Mouse (Mus musculus): Measurements from ENCODE around the gene Reep1.
"Not testable (repeated sequence)": the region's sequence is repeated elsewhere in the genome, so short reads cannot be mapped to it uniquely, and the experiment has no call there.

The Reep1 gene

DNA sequence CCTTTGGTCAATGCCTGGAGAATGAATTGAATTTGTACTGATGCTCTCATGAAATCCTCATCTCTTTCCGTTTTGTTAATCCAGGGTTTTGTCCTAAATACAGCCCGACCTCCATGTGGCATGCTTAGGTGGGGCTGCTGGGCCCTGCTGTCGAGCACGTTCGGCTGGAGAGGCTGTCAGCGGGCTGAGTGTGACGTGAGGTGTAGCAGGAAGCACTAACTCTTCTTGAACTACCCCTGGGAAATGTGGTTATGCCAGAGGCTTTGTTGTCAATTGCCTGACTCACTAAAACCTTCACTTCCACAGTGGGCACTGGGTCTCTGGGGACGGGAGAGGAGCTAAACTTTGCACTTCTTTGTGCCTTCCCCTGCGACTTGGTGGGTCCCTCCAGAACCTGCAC is 81.0 kb downstream of the Reep1 start:
- DNase-seq: peak; percentile 27

DNA sequence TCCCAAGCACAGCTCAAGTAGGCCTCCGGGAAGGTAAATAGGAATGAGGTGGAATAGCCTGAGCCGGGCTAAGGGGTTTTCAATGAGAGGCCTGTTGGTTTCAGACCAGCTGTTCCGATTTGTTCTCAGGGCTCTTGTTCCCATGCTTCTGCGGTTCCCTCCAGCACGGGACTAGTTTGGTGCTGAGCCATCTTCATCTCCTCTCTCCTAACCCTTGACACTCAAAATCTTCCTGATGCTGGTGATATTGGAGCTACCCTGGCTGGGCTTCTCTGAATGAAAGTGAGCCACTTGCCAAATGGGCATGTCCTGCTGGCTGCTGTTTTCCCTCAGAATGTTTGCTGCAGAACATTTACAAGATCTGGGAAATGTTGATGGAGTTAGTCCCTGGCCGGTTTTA is 84.4 kb downstream of the Reep1 start:
- no peak for DNase-seq

DNA sequence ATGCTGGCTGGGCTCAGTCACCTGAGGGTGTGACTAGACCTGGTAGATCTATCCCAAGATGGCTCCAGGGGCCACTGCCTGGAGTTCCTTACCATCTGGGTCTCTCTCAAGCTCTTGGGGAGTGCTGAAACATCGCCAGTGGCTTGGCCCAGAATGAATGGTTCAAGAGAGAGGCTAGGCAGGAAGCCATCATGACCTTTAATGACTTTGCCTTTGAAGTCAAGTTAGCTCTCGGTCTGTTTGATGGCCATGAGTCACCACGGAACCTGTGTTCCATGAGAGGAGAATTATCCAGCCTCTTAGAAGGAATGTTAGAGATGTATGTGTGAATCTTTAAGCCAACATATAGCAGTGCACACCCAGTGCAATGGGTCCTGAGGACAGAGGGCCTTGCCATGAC is 92.0 kb downstream of the Reep1 start:
- DNase-seq: no peak

DNA sequence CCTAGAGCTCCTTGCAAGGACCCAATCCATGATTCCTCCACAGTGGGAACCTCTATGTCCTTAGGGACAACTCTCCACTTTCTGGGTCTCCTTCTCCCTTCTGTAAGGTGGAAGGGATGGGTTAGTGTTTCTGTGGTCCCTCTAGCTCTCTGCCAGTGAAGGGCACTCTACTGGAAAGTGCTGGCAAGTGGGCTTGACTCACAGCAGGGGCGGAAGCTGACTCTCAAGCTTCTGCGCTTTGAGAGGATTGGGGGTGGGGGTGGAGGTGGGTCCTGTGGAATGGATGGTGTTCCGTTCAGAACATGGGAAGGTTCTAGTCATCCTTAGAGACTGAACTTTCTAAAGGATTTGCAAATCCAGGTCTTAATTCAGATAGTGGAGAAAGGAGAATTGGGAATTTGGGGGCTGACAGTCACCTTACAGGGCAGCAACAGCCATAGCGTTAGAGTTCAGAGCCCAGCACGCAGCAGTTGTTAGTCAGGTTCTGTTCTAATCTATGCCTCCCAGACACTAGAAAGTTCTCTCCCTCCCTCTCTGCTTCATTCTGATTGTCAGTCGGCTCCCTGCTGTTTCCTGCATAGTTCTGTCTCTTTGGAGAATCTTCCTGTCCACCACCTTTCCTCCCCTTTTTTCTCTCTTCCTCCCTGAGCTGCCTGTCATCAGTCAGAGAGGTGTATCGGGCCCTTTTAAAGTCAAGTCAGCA is 93.8 kb downstream of the Reep1 start:
- no peak for DNase-seq

DNA sequence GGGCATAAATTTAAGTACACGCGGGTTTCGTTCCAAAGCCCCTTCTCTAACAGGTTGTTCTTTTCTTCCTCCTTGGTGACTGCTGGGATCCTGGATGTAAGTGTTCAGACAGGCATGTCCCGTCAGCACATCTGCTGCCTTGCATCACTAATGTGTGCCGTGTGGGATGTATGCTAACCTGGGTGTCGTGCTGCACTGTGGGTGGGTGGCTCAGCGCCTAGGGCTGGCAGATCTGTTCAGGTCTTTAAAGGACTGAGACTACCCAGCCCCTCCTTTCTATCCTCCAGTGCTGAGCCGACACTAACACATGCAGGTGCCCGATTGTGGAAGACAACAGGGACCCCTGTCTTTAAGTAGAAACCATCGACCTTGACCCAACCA is 94.3 kb downstream of the Reep1 start:
- DNase-seq: no peak

DNA sequence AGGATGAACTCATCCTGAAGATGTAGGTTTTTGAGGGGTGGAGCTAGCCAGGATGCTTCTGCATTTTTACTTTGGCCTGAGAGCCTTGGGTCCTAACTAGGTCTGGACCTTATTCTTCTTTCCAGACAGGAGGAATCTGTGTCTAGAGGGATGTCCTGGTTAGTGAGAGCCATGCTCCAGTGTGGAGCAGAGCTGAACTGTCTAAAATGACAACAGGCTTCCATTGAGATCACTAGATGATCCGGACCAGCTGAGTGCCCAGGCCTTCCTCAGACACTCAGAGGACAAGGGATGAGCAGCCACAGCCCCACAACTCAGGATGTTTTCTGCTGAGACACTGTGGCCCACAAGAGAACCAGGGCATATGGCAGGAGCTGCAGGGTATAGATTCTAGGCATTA is 96.2 kb downstream of the Reep1 start:
- no peak for DNase-seq

DNA sequence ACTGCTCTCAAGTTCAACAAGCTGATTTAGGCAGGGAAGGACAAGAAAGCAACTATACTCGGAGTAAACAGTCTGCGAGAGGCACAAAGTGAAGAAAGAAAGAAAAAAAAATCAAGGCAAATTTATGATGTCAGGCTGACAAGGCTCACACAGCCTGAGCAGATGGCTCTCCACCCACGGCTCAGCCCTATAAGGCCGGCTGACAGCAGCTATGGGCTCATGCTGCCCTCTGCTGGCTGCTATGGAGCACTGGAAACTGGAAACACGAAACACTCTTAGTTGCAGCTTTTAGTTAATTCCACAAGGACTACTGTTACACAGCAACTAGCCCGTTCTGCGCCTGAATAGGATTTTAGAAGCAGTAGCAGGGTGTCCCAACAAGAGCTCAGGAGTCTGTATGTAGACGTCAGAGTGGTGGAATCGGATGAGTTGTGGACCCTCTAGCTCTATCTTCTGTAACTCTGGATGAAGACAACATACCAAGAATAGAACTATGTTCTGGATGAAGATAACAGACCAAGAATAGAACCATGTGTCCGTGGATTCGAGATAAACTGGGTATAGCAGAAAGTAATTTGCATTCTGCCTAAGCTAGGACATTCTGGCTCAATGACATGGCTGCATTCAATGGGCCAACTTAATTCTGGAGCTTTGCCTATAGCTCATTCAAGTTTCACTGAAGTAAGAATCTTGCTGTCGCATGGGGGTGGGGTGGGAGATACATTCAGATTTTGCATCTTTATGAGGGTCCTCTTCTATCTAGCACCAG is 96.9 kb downstream of the Reep1 start:
- DNase-seq: peak; percentile 76

DNA sequence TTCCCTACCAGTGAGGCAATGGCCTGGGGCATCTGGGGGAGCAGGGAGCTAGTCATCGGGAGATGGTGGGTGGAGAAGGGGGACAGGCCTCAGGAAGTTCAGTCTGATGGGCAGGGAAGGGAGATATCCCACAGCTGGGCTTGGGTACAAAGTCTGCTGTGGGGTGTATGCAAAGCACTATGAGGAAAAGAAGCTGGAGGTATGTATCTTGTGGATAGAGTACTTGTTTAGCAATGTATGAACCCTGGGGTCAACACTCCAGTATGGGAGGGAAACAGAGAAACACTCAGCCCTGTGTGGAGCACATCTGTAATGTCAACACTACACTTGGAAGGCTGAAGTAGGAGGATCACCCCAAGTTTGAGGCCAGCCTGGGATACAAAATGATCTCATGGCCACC is 99.4 kb downstream of the Reep1 start:
- no peak for DNase-seq

DNA sequence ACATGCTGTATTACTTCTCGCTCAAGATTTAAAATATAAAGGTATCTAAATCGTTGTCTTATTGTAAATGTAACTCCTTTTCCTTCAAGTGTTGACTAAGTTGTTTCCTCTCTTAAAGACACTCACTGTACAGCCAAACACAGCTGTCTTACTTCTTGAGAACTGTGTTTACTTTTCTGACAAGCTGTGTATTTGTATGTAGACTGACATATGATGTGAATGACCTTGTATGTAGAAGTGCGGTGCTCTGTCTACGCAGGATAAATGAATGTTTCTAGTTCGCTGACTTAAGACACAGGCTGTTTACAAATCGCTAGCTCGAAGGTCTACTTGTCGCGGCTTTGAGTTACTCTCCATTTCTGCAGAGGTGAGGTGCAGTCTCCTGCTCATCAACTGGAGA is 102.5 kb downstream of the Reep1 start:
- no peak for DNase-seq

DNA sequence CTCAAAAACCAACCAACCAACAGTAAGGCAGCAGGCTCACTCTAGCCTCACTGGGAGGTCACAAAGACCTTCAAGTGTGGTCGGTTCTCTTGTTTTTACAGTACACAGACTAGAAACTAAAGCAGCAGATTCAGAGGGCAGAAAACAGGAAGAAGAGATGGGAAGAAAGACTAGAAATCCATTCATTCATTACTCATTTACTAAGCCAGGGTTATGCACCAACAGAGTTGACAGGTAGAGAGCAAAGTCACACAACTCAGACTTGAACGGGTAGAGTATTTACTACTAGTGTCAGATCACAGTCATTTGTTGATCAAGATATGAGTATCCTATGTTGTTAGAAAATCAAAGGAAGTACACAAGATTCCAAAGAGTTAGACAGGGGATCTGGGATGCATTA is 105.5 kb downstream of the Reep1 start:
- DNase-seq: no peak

DNA sequence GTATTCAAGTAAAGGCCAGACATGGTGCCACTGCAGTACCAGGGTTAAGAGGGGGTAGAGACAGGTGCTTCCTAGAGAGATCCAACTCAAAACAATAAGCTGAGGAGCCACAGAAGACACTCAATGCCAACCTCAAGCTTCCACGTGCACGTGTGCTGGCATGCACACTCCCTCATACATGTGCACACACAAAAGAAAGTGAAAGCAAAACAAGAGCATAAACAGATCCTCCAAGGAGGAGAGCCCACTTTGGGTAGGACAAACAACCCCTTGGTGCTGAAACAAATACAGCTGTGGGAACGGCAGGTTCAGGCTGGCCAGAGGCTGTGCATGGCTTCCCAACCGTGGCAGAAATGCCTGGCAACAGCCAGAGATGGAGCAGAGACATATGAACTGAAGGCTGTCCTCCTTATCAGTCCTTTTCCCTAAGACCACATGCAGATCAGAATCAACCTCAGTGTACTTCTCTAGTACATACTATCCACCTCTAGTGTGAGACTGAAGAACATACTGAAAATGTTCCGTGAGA is 112.5 kb downstream of the Reep1 start:
- no peak for DNase-seq

DNA sequence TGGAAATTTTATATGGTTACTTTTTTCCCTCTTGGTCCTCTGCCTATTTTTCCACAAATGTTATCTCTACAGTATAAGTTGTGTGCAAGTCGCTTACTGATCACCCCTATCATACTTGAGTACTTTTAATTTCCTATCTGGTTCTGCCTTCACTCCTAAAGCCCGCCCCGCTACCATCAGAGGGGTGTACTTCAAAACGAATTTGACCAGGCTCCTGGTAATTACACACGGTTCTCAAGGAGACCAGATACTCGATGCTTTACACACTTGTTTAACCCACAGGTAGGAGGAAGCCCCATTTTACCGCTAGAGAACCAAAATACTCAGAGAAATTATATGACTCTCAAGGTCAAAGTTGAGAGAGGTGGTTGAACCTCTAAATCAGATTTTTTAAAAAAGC is 115.7 kb downstream of the Reep1 start:
- no peak for DNase-seq

DNA sequence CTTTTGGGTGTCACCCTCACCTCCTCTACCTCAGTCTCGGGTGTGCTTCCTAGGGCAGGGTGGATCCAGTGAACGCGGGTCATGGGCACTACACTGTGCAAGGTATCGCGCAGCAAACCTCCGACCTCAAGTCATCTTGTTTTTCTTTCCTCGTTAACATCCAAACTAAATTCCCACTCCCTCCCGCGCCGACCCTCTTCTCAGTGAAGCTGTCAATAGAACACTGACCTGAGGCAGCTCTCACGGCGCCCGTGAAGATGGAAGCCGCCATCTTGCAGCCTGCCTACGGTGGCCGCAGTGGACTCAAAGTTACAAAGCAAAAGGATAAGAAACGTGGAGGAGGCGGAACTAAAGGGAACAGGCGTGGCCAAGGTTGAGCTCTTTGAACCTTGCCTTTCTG is 116.1 kb downstream of the Reep1 start:
- peak; percentile 88 for DNase-seq

DNA sequence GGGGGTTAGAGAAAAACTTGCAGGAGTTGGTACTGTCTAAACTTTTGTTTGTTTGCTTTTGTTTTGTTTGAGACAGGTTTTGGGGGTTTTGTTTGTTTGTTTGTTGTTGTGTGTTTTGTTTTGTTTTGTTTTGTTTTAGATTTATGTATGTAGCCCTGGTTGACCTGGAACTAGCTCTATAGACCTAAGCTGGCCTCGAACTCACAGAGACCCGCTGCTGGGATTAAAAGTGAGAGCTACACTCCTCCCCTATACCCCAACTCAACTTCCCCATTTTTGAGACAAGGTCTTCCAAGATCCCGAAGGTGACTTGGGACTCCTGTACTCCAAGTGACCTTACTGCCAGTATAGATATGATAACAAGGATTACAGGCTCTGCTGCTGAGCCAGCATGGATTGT is 116.6 kb downstream of the Reep1 start:
- DNase-seq: no peak

DNA sequence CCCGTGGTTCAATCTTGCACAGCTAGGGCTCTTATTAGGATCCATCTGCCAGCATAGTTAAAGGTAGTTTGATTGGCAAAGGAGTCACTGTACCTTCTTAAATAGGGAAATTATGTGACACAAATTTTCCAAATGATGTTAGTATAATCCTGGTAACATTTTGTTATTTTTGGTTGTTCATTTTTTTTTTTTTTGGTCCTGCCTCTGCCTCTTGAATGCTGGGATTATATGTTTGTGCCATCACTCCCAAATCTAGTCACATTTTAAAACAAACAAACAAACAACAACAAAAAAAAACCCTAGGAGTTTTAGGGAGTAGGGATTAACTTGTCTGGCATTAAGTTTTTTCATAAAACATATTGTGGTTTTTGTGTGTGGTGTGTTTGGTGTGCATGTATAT is 119.5 kb downstream of the Reep1 start, which contains the start of gene Mrpl35:
Gene Mrpl35, minus strand, starts transcription at position 101 of the 400 bp plus-strand sequence.
- DNase-seq: no peak

DNA sequence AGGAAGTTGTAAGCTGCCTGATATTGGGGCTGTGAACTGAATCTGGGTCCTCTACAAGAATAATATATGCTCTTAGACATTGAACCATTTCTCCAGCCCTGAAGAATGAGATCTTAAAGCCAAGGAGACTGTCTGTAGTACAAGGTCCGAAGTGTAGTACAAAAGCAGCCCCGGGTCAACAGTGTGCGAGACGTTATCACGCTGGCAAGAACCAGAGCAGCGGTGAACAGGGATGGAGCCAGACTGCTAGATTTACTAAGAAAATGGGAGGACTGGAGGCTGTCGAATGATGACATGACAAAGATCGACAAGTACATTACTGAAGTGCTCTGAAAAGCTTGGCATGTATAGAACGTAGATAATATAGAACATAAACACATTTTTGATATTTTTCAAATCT is 122.4 kb downstream of the Reep1 start:
- DNase-seq: no peak

DNA sequence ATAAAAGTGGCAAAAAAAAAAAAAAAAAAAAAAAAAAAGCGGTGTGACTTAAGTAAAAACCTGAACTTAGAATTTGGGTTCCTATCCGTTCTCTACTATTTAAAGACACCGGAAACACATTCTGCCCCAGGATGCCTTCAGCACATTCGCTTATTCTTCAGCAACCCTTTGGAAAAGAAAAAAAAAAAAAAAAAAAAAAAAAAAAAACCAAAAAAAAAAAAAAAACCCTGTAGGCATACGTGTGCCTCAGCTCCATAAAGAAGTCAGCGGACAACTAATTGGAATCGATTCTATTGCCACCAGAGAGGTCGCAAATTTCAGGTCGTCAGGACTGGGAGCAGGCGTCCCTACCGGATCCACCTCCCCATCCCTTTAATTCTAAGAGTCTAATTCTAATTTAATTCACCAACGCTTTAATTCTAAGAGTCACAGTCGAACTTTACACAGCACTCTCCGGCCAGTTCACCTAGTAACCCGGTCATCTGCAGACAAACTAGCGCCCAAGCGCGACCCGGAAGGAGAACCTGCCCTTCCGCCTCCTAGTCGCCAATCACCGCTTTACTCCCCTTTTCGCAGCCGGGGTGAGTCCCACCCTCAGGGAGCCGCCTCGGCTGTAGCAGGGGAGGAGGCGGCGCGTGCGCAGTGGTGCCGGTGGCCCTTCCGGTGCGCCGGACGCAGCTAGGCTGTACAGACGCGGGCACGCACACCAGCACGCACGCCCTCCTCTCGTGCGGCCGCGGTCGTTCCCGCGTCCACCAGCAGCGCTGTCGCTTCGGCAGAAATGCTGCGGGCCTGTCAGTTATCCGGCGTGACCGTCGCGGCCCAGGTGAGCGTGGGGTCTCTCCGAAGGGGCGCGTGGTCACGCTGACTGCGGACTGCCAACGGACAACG is 123.6 kb downstream of the Reep1 start, which contains the start of gene Immt:
Gene Immt, plus strand, starts transcription at position 642 of the 891 bp plus-strand sequence.
- peak; percentile 96 for DNase-seq

DNA sequence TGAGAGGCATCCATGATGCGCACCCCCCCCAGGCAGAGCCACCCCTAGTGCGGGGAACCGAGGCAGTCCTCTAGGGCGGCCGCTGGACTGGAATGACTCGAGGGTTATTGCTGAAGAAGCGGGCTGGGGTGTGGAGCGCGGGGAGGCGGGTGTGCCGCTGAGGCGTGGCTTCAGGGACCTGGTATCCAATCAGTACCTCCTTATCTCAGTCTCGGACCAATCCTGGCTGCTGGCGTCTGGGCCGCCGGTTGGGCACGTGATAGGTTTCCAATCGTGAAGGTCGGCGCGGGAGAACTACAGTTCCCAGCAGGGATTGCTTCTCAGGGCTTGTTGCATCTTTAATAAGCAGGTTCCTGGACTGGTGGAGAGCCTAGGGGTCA is 124.2 kb downstream of the Reep1 start:
- DNase-seq: peak; percentile 94

DNA sequence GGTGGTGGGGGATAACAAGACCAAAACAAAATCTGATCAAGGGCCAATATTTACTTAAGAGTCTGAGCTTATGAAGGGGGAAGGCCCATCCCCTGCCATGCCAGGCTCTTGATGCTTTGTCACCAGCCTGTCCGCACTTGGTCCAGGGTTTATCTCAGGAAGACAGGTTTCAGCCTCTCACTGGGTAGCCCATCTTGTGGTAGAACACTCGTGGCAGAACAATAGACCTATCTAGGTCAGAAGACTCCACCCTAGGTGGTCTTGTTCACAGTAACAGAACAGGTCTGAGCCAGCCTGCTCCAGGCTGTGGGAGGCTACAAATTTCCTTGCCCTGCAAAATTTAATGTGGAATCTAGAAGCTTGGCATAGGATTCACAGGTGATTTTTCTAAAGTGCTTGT is 129.4 kb downstream of the Reep1 start:
- DNase-seq: no peak

DNA sequence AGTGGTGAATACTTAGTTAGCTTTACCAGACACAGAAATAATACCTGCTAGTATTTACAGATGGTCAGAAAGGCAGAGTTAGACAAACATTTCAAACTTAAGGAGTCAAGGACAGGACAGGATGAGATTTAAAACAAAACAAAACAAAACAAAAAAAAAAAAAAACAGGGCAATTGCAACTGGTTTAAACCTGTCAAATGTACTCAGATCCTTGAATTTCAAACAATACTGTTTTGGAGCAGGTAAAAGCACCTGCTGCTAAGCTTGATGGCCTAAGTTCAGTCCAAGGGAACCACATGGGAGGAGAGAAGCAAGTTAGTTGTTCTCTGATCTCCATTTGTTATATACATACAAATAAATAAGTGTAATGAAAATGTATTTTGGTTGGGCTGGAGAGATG is 132.5 kb downstream of the Reep1 start:
- DNase-seq: no peak

DNA sequence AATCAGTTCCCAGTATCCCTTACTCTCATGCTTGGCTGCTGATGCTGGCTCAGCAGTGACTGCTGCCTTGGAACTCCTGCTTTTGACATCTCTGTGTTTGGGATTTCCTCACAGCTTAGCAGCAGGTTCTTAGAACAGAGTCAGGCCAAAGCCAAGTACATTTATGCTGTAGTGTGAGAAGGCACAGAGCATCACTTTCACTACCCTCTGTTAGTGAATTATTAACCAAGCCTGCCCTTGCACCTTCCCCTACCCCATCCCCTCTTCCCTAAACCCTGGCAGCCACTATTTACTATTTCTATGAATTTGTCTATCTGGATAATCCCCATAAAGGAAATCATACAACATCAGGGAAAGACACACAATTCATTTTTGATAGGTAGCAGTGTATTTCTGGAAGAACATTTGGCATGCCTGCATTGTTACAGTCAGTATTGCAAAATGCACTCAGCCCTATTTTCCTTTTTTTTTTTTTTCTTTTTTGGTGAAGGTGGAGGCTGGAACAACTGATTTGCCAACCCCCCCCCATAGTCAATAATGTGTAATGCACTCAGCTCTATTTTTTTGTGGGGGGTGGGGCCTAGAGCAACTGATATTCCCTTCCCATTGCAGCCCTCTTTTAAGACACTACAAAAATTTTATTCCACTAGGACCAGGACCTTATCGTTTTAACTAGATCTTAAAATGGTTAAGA is 133.4 kb downstream of the Reep1 start:
- no peak for DNase-seq

DNA sequence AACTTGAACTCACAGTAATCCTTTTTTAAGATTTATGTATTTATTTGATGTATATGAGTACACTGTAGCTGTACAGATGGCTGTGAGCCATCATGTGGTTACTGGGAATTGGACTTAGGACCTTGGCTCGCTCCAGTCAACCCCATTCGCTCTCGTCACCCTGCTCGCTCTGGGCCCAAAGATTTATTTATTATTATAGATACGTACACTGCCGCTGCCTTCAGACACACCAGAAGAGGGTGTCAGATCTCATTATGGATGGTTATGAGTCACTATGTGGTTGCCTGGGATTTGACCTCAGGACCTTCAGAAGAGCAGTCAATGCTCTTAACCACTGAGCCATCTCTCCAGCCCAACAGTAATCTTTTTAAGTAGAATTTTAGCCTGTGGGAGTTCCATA is 139.5 kb downstream of the Reep1 start:
- not testable (repeated sequence) for DNase-seq

Measured in thymus, postnatal 14 days (tissue).